28 mouse cellular contexts compared by ENCODE assay signal in genomic region chr6:27029008-27029407, GRCm38 (mm10).
A peak's percentile ranks its signal among the peaks of the same experiment; 100 is the strongest.
DNase-seq lines count a peak whose midpoint lies in the region; ATAC-seq lines count a peak whose summit lies in the region.
"Had no signal": no experiment of that assay in that cellular context is flagged by ENCODE, and none has a peak within 500 bp of the region (broad histone marks: within the 10 kb centered on the region; RNA-seq: fewer than 3 reads in every experiment).

No protein-coding gene starts in this region.

- H3K9ac ChIP-seq in forebrain, embryonic 16.5 days (replicated peaks; ENCODE audit: low read depth, low read length): no peak overlapping the region
- no peak overlapping the region for H3K9ac ChIP-seq in forebrain, embryonic 13.5 days
- H3K9ac ChIP-seq: embryonic facial prominence, embryonic 12.5 days; heart, embryonic 12.5 days; hindbrain, embryonic 13.5 days; limb, embryonic 13.5 days; lung, embryonic 15.5 days had no signal

- WGBS in forebrain, embryonic 16.5 days: 51% methylated on average over 2 of the region's 2 CpGs
- 79% methylated on average over 2 of the region's 2 CpGs for WGBS in forebrain, embryonic 13.5 days

- no peak overlapping the region for H3K4me3 ChIP-seq in forebrain, embryonic 16.5 days (replicated peaks; ENCODE audit: low read length)
- H3K4me3 ChIP-seq in forebrain, embryonic 13.5 days: no peak overlapping the region
- H3K4me3 ChIP-seq: embryonic facial prominence, embryonic 12.5 days; gastrocnemius, adult 2 months; heart, adult 2 months; heart, embryonic 12.5 days; hindbrain, embryonic 13.5 days; left cerebral cortex, adult 2 months; limb, embryonic 13.5 days; lung, embryonic 15.5 days; midbrain, embryonic 10.5 days had no signal

- no peaks in the 10 kb centered on the region for H3K27me3 ChIP-seq in forebrain, embryonic 16.5 days (replicated peaks; ENCODE audit: control insufficient read depth, insufficient read depth, low read length)
- no peaks in the 10 kb centered on the region for H3K27me3 ChIP-seq in forebrain, embryonic 13.5 days
- H3K27me3 ChIP-seq: embryonic facial prominence, embryonic 12.5 days; heart, embryonic 12.5 days; hindbrain, embryonic 13.5 days; limb, embryonic 13.5 days; lung, embryonic 15.5 days; Patski had no signal

- intact Hi-C loops in gastrocnemius, postnatal 36 days (cut with DNase I): no loop called here

- H3K27ac ChIP-seq in forebrain, embryonic 16.5 days (ENCODE audit: low read length): no peak overlapping the region
- H3K27ac ChIP-seq in forebrain, embryonic 13.5 days: no peak overlapping the region
- H3K27ac ChIP-seq: embryonic facial prominence, embryonic 12.5 days; gastrocnemius, adult 2 months; heart, adult 2 months; hindbrain, embryonic 13.5 days; kidney, postnatal 0 days; left cerebral cortex, adult 2 months; limb, embryonic 13.5 days; lung, embryonic 15.5 days; midbrain, embryonic 10.5 days had no signal

- ATAC-seq in forebrain, embryonic 16.5 days: peak; percentile 64
- no peak for ATAC-seq in forebrain, embryonic 13.5 days
- ATAC-seq: intestine, embryonic 16.5 days; midbrain, embryonic 16.5 days; Patski had no signal

- DNase-seq in brain, adult 2 months (ENCODE audit: low read depth, low spot score): peak; percentile 49
- DNase-seq in layer of hippocampus, adult 18-20 months (ENCODE audit: low spot score in 2 of 2): peak; percentile 50 to 77
- peak; percentile 7 to 15 for DNase-seq in layer of hippocampus, postnatal 36 days
- DNase-seq in testis, postnatal 14 days (ENCODE audit: low spot score): no peak
- DNase-seq in gastrocnemius, postnatal 36 days: no peak
- DNase-seq: adrenal gland, postnatal 10 days; cerebellum, adult 18-20 months; gastrocnemius, adult 2 months; heart, adult 2 months; heart, postnatal 4 days; kidney, adult 8-10 months; kidney, postnatal 4 days; right cerebral cortex, adult 18-20 months; thymus, postnatal 14 days had no signal

- H3K4me1 ChIP-seq in forebrain, embryonic 16.5 days (replicated peaks; ENCODE audit: control insufficient read depth, insufficient read depth, low read length): peaks cover 3% of the 10 kb centered on the region; the same call in 1 of the 2 replicates
- H3K4me1 ChIP-seq in forebrain, embryonic 13.5 days: 0 out of 2 replicates have a peak, but pooled peaks cover 2% of the 10 kb centered on the region
- H3K4me1 ChIP-seq: embryonic facial prominence, embryonic 12.5 days; heart, embryonic 12.5 days; hindbrain, embryonic 13.5 days; limb, embryonic 13.5 days; lung, embryonic 15.5 days; midbrain, embryonic 10.5 days had no signal

- no peak overlapping the region for H3K4me2 ChIP-seq in forebrain, embryonic 16.5 days (ENCODE audit: low read length)
- no peak overlapping the region for H3K4me2 ChIP-seq in forebrain, embryonic 13.5 days
- H3K4me2 ChIP-seq: embryonic facial prominence, embryonic 12.5 days; heart, embryonic 12.5 days; hindbrain, embryonic 13.5 days; limb, embryonic 13.5 days; liver, embryonic 11.5 days; lung, embryonic 15.5 days had no signal

- H3K36me3 ChIP-seq in forebrain, embryonic 16.5 days (ENCODE audit: control insufficient read depth, insufficient read depth): no peaks in the 10 kb centered on the region
- H3K36me3 ChIP-seq in forebrain, embryonic 13.5 days (ENCODE audit: poor library complexity, severe bottlenecking): no peaks in the 10 kb centered on the region
- H3K36me3 ChIP-seq: embryonic facial prominence, embryonic 12.5 days; heart, embryonic 12.5 days; hindbrain, embryonic 13.5 days; limb, embryonic 13.5 days; lung, embryonic 15.5 days; midbrain, embryonic 10.5 days had no signal

- no peaks in the 10 kb centered on the region for H3K9me3 ChIP-seq in forebrain, embryonic 16.5 days (ENCODE audit: control insufficient read depth, low read length)
- H3K9me3 ChIP-seq in forebrain, embryonic 13.5 days (replicated peaks): no peaks in the 10 kb centered on the region
- H3K9me3 ChIP-seq: embryonic facial prominence, embryonic 12.5 days; hindbrain, embryonic 13.5 days; limb, embryonic 13.5 days; lung, embryonic 15.5 days; midbrain, embryonic 10.5 days had no signal

Comparison
In these comparisons a context has a peak if more than half of its experiments do, and no peak if none do; other contexts are left out.
1. DNase-seq: peak in brain, adult 2 months (single experiment), layer of hippocampus, adult 18-20 months (2 of 2) and layer of hippocampus, postnatal 36 days (2 of 2); none in testis, postnatal 14 days (single experiment) and gastrocnemius, postnatal 36 days (0 of 2).